Mouse (Mus musculus): ENCODE measurements around the gene Kctd5. TPM values are rescaled to one million over a fixed set of nuclear protein-coding genes. Genes with fewer than 3 reads are reported as not detected.

The Kctd5 gene
- total and polyA plus RNA-seq, 3 experiments = 16.7 to 17.3 (median 16.9) TPM

DNA sequence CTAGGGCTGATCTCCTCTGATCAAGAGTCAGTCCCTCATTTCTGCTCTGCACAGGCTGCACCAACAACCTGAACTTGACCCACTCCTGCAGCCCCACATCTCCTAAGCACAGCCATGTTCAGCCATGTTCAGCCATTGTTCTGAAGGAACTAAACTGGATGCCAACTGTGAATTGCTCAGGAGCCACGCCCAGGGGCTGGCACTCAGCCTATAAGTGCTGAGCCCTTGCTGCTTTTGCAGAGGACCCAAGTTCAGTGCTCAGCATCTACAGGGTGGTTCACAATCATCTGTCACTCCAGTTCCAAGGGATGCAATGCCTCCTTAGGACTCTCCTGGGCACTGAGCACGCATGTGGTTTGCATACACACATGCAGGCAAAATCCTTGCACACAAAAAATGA lies 60.4 kb downstream of the Kctd5 start:
- Histone ChIP-seq H3K27me3 (ENCODE audit: insufficient read depth, low read length) (peaks cover 13% of the 10 kb centered on the region), H3K4me1 (ENCODE audit: insufficient read depth, low read depth, low read length) (no peaks in the 10 kb centered on the region), H3K9me3 (replicated peaks) (no peaks in the 10 kb centered on the region), H3K4me3 (ENCODE audit: low read depth, low read length) (no peak overlapping the region), H3K36me3 (replicated peaks) (no peaks in the 10 kb centered on the region)
- TF ChIP-seq CTCF (IDR thresholded peaks at IDR 0.05; ENCODE audit: low read depth, low read length) (no peak), TAL1 (conservative IDR thresholded peaks at IDR 0.05; ENCODE audit: low read depth, low read length) (no peak), GATA1 (IDR thresholded peaks at IDR 0.05; ENCODE audit: borderline replicate concordance, low read length) (no peak), POLR2AphosphoS5 (IDR thresholded peaks at IDR 0.05; ENCODE audit: insufficient replicate concordance, low read depth, low read length) (no peak), GATA2 (IDR thresholded peaks at IDR 0.05; ENCODE audit: borderline replicate concordance, low read depth, low read length) (no peak)
- DNase-seq (ENCODE audit: low spot score) (no peak), ATAC-seq (ENCODE audit: extremely low read depth, insufficient number of reproducible peaks, low FRiP score, poor library complexity, severe bottlenecking) (no peak)

DNA sequence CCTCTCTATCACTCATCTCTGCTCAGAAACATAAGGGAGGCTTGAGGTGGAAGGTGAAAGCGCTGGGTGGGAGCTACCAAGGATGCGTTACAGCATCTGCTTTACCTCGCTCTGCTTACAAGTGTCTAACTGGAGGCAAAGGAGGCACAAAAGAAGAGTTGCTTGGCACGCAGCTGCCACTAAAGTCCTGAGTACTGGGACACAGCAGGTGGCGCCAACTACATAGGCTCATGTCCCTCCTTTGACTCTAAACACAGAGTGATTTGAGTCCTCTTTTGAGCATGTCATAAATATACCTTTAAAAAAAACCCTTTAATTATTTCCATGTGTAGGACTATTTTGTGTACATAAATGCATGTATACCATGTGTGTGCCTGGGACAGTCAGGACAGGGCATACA lies 63.7 kb downstream of the Kctd5 start:
- TF ChIP-seq GATA2 (IDR thresholded peaks at IDR 0.05; ENCODE audit: borderline replicate concordance, low read depth, low read length) (no peak), TAL1 (conservative IDR thresholded peaks at IDR 0.05; ENCODE audit: low read depth, low read length) (no peak), POLR2AphosphoS5 (IDR thresholded peaks at IDR 0.05; ENCODE audit: insufficient replicate concordance, low read depth, low read length) (no peak), CTCF (IDR thresholded peaks at IDR 0.05; ENCODE audit: low read depth, low read length) (no peak), GATA1 (IDR thresholded peaks at IDR 0.05; ENCODE audit: borderline replicate concordance, low read length) (no peak)
- H3K27me3 ChIP-seq (ENCODE audit: insufficient read depth, low read length) = peaks cover 13% of the 10 kb centered on the region
- ATAC-seq (ENCODE audit: extremely low read depth, insufficient number of reproducible peaks, low FRiP score, poor library complexity, severe bottlenecking) = no peak

DNA sequence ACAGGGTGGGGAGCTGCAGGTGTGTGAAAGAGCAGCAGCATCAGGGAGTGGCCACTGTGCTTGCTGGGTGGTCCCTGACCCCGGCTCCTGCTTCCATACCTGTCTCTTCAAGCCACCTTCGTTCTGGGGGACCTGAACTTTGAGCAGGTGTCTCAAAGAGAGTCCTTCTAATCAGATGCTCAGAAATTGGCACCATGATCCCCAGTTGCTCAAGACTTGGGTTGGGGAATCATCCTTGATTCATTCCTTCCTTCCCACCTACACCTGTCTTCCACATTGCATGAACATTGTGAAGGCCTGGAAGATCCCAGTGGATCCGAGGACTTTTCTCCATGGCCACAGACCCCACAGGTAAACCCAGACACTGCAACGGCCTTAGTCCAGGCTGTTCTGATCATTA lies 65.2 kb downstream of the Kctd5 start:
- Histone ChIP-seq H3K4me1 (ENCODE audit: insufficient read depth, low read depth, low read length) (peaks cover 10% of the 10 kb centered on the region), H3K9me3 (replicated peaks) (no peaks in the 10 kb centered on the region), H3K36me3 (replicated peaks) (no peaks in the 10 kb centered on the region), H3K27me3 (ENCODE audit: insufficient read depth, low read length) (peaks cover 15% of the 10 kb centered on the region), H3K4me3 (ENCODE audit: low read depth, low read length) (no peak overlapping the region)
- TF ChIP-seq POLR2AphosphoS5 (IDR thresholded peaks at IDR 0.05; ENCODE audit: insufficient replicate concordance, low read depth, low read length) = no peak
- TF ChIP-seq GATA2 (IDR thresholded peaks at IDR 0.05; ENCODE audit: borderline replicate concordance, low read depth, low read length) = no peak
- no peak for TF ChIP-seq TAL1 (conservative IDR thresholded peaks at IDR 0.05; ENCODE audit: low read depth, low read length)
- TF ChIP-seq CTCF (IDR thresholded peaks at IDR 0.05; ENCODE audit: low read depth, low read length) = no peak
- no peak for TF ChIP-seq GATA1 (IDR thresholded peaks at IDR 0.05; ENCODE audit: borderline replicate concordance, low read length)
- DNase-seq (ENCODE audit: low spot score) (no peak), ATAC-seq (ENCODE audit: extremely low read depth, insufficient number of reproducible peaks, low FRiP score, poor library complexity, severe bottlenecking) (no peak)

More for the DNA sequence above, 63.7 kb downstream of the Kctd5 start:
- Histone ChIP-seq H3K9me3 (replicated peaks) (no peaks in the 10 kb centered on the region), H3K36me3 (replicated peaks) (no peaks in the 10 kb centered on the region), H3K4me1 (ENCODE audit: insufficient read depth, low read depth, low read length) (peaks cover 10% of the 10 kb centered on the region), H3K4me3 (ENCODE audit: low read depth, low read length) (no peak overlapping the region)
- DNase-seq (ENCODE audit: low spot score) = no peak

DNA sequence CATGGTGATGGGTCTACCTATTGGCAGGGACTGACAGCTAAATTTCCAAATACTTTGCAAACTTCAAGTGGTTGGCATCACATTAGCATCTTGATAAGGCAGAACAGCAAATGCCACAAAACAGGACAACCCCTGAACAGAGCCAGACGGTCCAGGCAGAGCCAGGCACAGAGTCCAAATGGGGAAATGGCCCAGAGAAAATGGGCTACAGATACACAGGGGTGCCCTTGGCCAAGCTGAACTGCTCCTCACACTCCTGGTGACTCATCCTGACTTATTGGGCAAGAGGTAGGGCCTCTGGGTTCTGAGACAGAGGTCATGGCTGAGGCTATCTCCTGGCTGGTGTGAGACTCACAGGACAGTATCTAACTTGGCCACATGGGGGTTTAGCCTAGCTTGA lies 65.9 kb downstream of the Kctd5 start:
- Histone ChIP-seq H3K36me3 (replicated peaks) (no peaks in the 10 kb centered on the region), H3K9me3 (replicated peaks) (no peaks in the 10 kb centered on the region), H3K27me3 (ENCODE audit: insufficient read depth, low read length) (peaks cover 11% of the 10 kb centered on the region), H3K4me3 (ENCODE audit: low read depth, low read length) (no peak overlapping the region), H3K4me1 (ENCODE audit: insufficient read depth, low read depth, low read length) (peaks cover 10% of the 10 kb centered on the region)
- DNase-seq (ENCODE audit: low spot score) = no peak
- ATAC-seq (ENCODE audit: extremely low read depth, insufficient number of reproducible peaks, low FRiP score, poor library complexity, severe bottlenecking) = no peak; the same call in 1 of the 2 replicates
- TF ChIP-seq TAL1 (conservative IDR thresholded peaks at IDR 0.05; ENCODE audit: low read depth, low read length) = no peak
- no peak for TF ChIP-seq POLR2AphosphoS5 (IDR thresholded peaks at IDR 0.05; ENCODE audit: insufficient replicate concordance, low read depth, low read length)

DNA sequence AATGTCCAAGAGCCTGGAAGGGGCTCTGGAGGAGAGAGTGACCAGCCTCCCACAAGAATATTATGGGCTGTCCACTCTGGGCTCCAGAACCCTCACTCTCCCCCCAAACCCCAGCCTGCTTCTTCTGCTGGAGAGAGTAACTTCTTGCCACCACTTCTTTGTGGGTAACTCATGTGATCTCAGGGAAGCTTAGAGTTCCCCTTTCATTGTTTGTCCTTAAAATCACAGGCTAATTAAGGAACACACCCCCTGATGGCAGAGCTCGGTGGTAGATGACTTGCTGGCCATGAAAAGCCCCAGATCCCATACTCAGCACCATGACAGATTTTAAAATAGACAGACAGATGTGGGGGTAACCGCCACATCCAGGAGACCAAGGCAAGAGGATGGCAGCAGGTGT lies 66.4 kb downstream of the Kctd5 start:
- Histone ChIP-seq H3K4me1 (ENCODE audit: insufficient read depth, low read depth, low read length) (peaks cover 10% of the 10 kb centered on the region), H3K36me3 (replicated peaks) (no peaks in the 10 kb centered on the region), H3K4me3 (ENCODE audit: low read depth, low read length) (no peak overlapping the region), H3K9me3 (replicated peaks) (no peaks in the 10 kb centered on the region), H3K27me3 (ENCODE audit: insufficient read depth, low read length) (peaks cover 11% of the 10 kb centered on the region)
- TF ChIP-seq GATA2 (IDR thresholded peaks at IDR 0.05; ENCODE audit: borderline replicate concordance, low read depth, low read length) (no peak), TAL1 (conservative IDR thresholded peaks at IDR 0.05; ENCODE audit: low read depth, low read length) (no peak), GATA1 (IDR thresholded peaks at IDR 0.05; ENCODE audit: borderline replicate concordance, low read length) (no peak), CTCF (IDR thresholded peaks at IDR 0.05; ENCODE audit: low read depth, low read length) (no peak), POLR2AphosphoS5 (IDR thresholded peaks at IDR 0.05; ENCODE audit: insufficient replicate concordance, low read depth, low read length) (no peak)
- ATAC-seq (ENCODE audit: extremely low read depth, insufficient number of reproducible peaks, low FRiP score, poor library complexity, severe bottlenecking) (peak; percentile 34), DNase-seq (ENCODE audit: low spot score) (peak; percentile 24)

DNA sequence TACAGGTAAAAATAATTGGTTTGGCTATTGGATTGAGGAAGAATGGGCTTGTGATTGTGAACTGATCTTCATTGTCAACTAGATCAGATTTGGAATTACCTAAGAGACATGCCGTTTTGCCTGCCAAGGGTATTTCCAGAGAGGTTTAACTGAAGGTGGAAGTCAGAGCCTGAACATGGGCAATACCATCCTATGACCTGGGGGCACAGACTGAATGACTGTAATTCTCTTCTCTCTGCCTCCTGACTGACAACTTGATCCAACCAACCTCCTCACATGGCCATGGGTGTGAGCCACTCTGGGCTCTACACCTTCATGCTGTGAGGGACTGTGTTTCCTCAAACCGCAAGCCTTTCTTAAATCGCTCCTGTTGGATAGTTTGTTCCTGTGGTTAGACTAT lies 68.2 kb downstream of the Kctd5 start:
- Histone ChIP-seq H3K4me1 (ENCODE audit: insufficient read depth, low read depth, low read length) (peaks cover 10% of the 10 kb centered on the region), H3K27me3 (ENCODE audit: insufficient read depth, low read length) (peaks cover 14% of the 10 kb centered on the region), H3K9me3 (replicated peaks) (no peaks in the 10 kb centered on the region), H3K36me3 (replicated peaks) (no peaks in the 10 kb centered on the region), H3K4me3 (ENCODE audit: low read depth, low read length) (no peak overlapping the region)
- ATAC-seq (ENCODE audit: extremely low read depth, insufficient number of reproducible peaks, low FRiP score, poor library complexity, severe bottlenecking) (no peak), DNase-seq (ENCODE audit: low spot score) (no peak)
- TF ChIP-seq TAL1 (conservative IDR thresholded peaks at IDR 0.05; ENCODE audit: low read depth, low read length) (no peak), GATA2 (IDR thresholded peaks at IDR 0.05; ENCODE audit: borderline replicate concordance, low read depth, low read length) (no peak), POLR2AphosphoS5 (IDR thresholded peaks at IDR 0.05; ENCODE audit: insufficient replicate concordance, low read depth, low read length) (no peak), CTCF (IDR thresholded peaks at IDR 0.05; ENCODE audit: low read depth, low read length) (no peak)
